Mouse (Mus musculus) myocyte (in vitro differentiated cells): Measurements from ENCODE around the gene 2310022A10Rik. TPM values are rescaled to one million over a fixed set of nuclear protein-coding genes. Genes with fewer than 3 reads are reported as not detected.

ENCODE experiments used
- H3K27me3 ChIP-seq: one replicate; pipeline ENCODE4 v1.6.1; 2011; ENCODE audit not compliant: control insufficient read depth, insufficient read depth, insufficient read length
- H3K36me3 ChIP-seq: one replicate; pipeline ENCODE4 v1.6.1; 2011; ENCODE audit not compliant: control insufficient read depth, insufficient read depth
- H3K4me2 ChIP-seq: one replicate; pipeline ENCODE4 v1.6.1; 2011; ENCODE audit warnings: low read depth, control low read depth
- H3K4me3 ChIP-seq: one replicate; pipeline ENCODE4 v1.5.1; 2011; ENCODE audit warnings: mild to moderate bottlenecking, control low read depth, moderate library complexity
- H3K79me2 ChIP-seq: one replicate; pipeline ENCODE4 v1.6.1; 2011; ENCODE audit not compliant: control insufficient read depth, insufficient read depth
- H3ac ChIP-seq: one replicate; pipeline ENCODE4 v1.6.1; 2011; ENCODE audit not compliant: control insufficient read depth, insufficient read length
- CEBPB ChIP-seq: IDR thresholded peaks from 2 replicates; pipeline ENCODE4 v1.6.1; 2011; ENCODE audit warnings: mild to moderate bottlenecking, moderate library complexity; ENCODE audit not compliant: poor library complexity, insufficient read depth, severe bottlenecking
- E2F4 ChIP-seq: IDR thresholded peaks from one replicate; pipeline ENCODE4 v1.6.1; 2011; ENCODE audit warnings: mild to moderate bottlenecking, control low read depth, moderate library complexity; ENCODE audit not compliant: insufficient read depth
- MAX ChIP-seq: IDR thresholded peaks from one replicate; pipeline ENCODE4 v1.6.1; 2011; ENCODE audit warnings: low read depth, mild to moderate bottlenecking, control low read depth
- MYOD1 ChIP-seq, 3 experiments: IDR thresholded peaks; one replicate each; pipeline ENCODE4 v1.6.1; 2011; ENCODE audit warnings: control low read depth in 2 of 3, low read depth in 2 of 3, mild to moderate bottlenecking in 2 of 3, moderate library complexity in 1 of 3; ENCODE audit not compliant: insufficient read length in 2 of 3, control insufficient read depth in 1 of 3
- MYOG ChIP-seq, 3 experiments: IDR thresholded peaks; one replicate each; pipeline ENCODE4 v1.6.1; 2011; ENCODE audit warnings: control low read depth in 2 of 3, low read depth in 2 of 3, mild to moderate bottlenecking in 2 of 3; ENCODE audit not compliant: insufficient read length in 2 of 3, control insufficient read depth in 1 of 3, insufficient read depth in 1 of 3
- POLR2A ChIP-seq: IDR thresholded peaks from one replicate; pipeline ENCODE4 v1.6.1; 2011; ENCODE audit warnings: low read depth, mild to moderate bottlenecking, control low read depth, moderate library complexity; ENCODE audit not compliant: insufficient read length
- POLR2AphosphoS2 ChIP-seq: IDR thresholded peaks from one replicate; pipeline ENCODE4 v1.6.1; 2011; ENCODE audit warnings: low read depth, control low read depth; ENCODE audit not compliant: insufficient read length
- REST ChIP-seq: IDR thresholded peaks from one replicate; pipeline ENCODE4 v1.6.1; 2011; ENCODE audit warnings: mild to moderate bottlenecking, control low read depth, moderate library complexity; ENCODE audit not compliant: insufficient read depth, insufficient read length
- SRF ChIP-seq: IDR thresholded peaks from one replicate; pipeline ENCODE4 v1.6.1; 2011; ENCODE audit warnings: low read depth; ENCODE audit not compliant: control insufficient read depth, insufficient read length
- TCF12 ChIP-seq: IDR thresholded peaks from one replicate; pipeline ENCODE4 v1.6.1; 2011; ENCODE audit warnings: mild to moderate bottlenecking, control low read depth; ENCODE audit not compliant: poor library complexity, insufficient read depth, severe bottlenecking
- TCF3 ChIP-seq: IDR thresholded peaks from one replicate; pipeline ENCODE4 v1.6.1; 2011; ENCODE audit warnings: low read depth, control low read depth; ENCODE audit not compliant: insufficient read length
- USF1 ChIP-seq: IDR thresholded peaks from one replicate; pipeline ENCODE4 v1.6.1; 2011; ENCODE audit warnings: low read depth, mild to moderate bottlenecking, control low read depth, moderate library complexity
- polyA plus RNA-seq: library from polyadenylated mRNA; unstranded; fragments of >200 nt; fragmentation: generic; extraction: Trizol; gene quantifications from one replicate; pipeline ENCODE4 v1.2.1, GENCODE M21; 2012; ENCODE audit warnings: missing spikeins

Gene 2310022A10Rik
- polyA plus RNA-seq, 1 experiment: 35.5 TPM

DNA sequence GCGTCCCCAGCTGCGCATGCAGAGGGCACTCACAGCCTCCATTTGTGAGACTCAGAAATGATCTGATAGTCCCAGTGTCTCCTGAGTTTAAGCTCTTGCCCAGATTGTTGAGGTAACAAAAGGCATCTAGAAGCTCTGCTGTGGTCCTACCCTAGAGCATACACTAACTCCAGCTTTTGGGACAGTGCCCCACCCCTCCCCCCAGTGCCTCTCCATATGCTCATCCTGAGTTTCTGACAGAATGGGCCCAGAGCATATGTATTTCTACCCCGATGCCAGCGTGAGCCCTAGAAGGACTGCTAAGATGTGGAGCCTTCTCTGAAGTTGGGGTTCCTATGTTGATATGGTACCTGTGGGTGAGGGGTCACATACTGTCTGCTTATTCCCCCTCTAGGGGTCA, 78.4 kb downstream of the 2310022A10Rik start:
- no peak overlapping the region for H3K4me2 ChIP-seq
- TF ChIP-seq TCF3 (no peak), CEBPB (no peak), E2F4 (no peak), POLR2AphosphoS2 (no peak), TCF12 (no peak), SRF (no peak), MYOG (IDR thresholded peaks at IDR 0.05; ENCODE audit: control insufficient read depth in 1 of 3, insufficient read depth in 1 of 3, insufficient read length in 2 of 3, low read depth in 2 of 3) (no peak), MAX (no peak), POLR2A (no peak), MYOD1 (IDR thresholded peaks at IDR 0.05; ENCODE audit: control insufficient read depth in 1 of 3, insufficient read length in 2 of 3, low read depth in 2 of 3) (no peak), REST (no peak), USF1 (no peak)
- H3K27me3 ChIP-seq: no peaks in the 10 kb centered on the region
- H3K36me3 ChIP-seq: peaks cover 34% of the 10 kb centered on the region
- H3K4me3 ChIP-seq: no peak overlapping the region
- no peak overlapping the region for H3ac ChIP-seq
- H3K79me2 ChIP-seq: no peaks in the 10 kb centered on the region

Other genes starting within 250 kb of the 2310022A10Rik start
- gene Ltbp4, start 215.5 kb upstream of the 2310022A10Rik start, polyA plus RNA-seq: 32.5 TPM
- 18.4 TPM for gene Shkbp1, start 197.2 kb upstream of the 2310022A10Rik start, polyA plus RNA-seq
- gene Gm20479, start 195.8 kb upstream of the 2310022A10Rik start, polyA plus RNA-seq: 0.11 TPM
- 0.17 TPM for gene Sptbn4, start 105.5 kb upstream of the 2310022A10Rik start, polyA plus RNA-seq
- 58.4 TPM for gene Blvrb, start 105.3 kb upstream of the 2310022A10Rik start, polyA plus RNA-seq
- 15.5 TPM for gene Sertad3, start 79.5 kb upstream of the 2310022A10Rik start, polyA plus RNA-seq
- gene Sertad1, start 66.3 kb upstream of the 2310022A10Rik start, polyA plus RNA-seq: 44.6 TPM
- gene Prx, start 53.9 kb upstream of the 2310022A10Rik start, polyA plus RNA-seq: 4.2 TPM
- gene Hipk4, start 30.0 kb upstream of the 2310022A10Rik start, polyA plus RNA-seq: 0.98 TPM
- 132 TPM for gene Pld3, start within 50 bp of the 2310022A10Rik start, polyA plus RNA-seq
- 343 TPM for gene Akt2, start 38.3 kb downstream of the 2310022A10Rik start, polyA plus RNA-seq
- 0.20 TPM for gene Ttc9b, start 100.7 kb downstream of the 2310022A10Rik start, polyA plus RNA-seq
- gene Map3k10, start 121.4 kb downstream of the 2310022A10Rik start, polyA plus RNA-seq: 39.4 TPM
- gene Zfp607b, start 136.1 kb downstream of the 2310022A10Rik start, polyA plus RNA-seq: 1.7 TPM
- gene Zfp60, start 178.2 kb downstream of the 2310022A10Rik start, polyA plus RNA-seq: 2.0 TPM